Mouse (Mus musculus) neural tube, embryonic 10.5 days (tissue): ENCODE data around the gene Lrp10.
A peak's percentile ranks its signal among the peaks of the same experiment; 100 is the strongest.

Experiments used
- DNase-seq: peaks from one replicate; pipeline ENCODE4 v3.0.0-alpha.2; 2017; ENCODE audit warnings: low spot score; ENCODE audit errors: extremely low spot score

Lrp10 gene

DNA sequence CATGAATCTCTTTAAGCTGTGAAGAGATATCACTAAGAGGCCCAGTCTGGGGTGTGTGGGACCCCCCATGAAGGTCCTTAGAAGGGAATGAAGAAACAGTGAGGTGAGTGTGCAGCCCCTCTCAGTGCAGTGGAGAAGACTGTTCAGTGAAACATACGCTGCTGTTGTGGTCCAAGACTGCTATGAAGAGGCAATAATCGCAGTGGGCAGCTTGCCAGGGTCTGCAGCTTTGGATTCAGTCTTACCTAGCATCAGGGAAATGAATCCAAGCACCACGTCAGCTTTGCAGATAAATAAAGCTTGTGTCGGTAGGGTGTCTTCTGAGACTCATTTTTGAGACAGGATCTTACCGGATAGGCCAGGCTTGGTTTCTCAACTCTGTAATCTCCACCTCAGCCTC, 8.7 kb downstream of the Lrp10 start:
- no peak for DNase-seq

- DNase-seq: no peak
Measured at GRCm38 (mm10) chr14:54474744-54475143, 10.8 kb downstream of the Lrp10 start.

DNA sequence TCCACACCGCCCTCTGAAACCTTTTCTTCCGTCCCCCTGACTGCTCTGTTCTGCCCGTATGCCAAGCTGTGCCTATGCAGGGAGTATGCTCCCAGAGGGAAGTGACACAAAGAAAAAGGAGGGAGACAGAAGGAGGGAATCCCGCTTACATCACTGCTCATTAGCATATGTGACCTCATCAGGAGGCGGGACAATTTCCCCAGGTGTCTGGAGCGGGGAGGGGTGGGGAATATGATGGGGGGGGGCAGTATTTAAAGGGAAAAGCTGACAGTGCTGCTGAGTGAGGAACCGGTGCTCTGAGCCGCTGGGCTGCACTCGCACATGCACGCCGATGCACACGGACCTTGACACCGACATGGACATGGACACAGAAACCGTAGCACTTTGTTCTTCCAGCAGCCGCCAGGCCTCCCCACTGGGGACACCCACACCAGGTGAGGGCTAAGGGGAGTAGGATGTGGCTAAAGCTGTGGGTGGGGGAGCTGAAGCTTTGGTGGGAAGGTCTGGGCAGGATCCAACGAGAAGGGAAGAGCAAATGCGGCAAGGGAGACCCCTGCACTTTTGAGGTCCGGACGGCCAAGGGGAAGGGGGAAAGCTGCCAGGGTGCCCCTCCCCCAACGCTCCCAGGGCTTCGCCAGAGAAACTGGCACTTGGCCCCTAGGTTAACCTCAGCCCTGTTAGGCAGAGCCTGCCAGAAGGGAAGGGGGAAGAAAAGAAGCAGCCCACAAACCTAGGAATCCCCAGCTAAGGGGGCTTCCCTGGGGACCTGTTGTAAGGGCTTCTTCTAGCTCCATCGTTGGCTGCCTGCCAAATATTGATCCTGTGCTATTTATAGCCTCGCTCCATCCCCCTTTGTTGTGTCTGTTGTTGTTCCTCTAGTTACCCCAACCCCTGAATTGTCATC, 12.3 kb downstream of the Lrp10 start, which contains the start of gene Rem2:
Gene Rem2, plus strand, starts transcription at position 160 of the 904 bp plus-strand sequence.
- peak; percentile 66 for DNase-seq

DNA sequence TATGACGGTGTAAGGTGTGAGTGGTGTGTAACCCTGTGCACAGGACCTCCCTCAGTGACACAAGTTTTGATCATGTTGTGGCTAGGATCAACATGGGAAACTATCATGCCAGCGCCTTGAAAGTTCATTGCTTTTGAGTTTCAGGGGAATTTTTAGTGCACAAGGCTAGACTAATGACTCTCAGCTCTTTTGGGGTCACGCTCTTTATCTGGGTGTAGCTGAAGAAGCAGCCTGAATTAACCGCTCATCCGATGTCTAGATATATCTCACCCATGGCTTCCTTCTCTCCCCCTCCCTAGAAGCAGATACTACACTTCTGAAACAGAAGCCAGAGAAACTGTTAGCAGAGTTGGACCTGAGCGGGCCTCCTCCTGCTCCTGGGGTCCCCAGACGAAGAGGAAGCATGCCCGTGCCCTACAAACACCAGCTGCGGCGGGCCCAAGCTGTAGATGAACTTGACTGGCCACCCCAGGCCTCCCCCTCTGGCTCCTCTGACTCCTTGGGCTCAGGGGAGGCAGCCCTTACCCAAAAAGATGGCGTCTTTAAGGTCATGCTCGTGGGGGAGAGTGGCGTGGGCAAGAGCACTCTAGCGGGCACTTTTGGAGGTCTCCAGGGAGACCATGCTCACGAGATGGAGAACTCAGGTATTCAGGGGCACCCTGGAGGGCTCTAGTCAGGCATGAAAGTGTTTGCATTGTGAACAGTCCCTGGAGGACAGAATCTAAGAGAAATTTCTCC, 13.4 kb downstream of the Lrp10 start:
- DNase-seq: no peak

DNA sequence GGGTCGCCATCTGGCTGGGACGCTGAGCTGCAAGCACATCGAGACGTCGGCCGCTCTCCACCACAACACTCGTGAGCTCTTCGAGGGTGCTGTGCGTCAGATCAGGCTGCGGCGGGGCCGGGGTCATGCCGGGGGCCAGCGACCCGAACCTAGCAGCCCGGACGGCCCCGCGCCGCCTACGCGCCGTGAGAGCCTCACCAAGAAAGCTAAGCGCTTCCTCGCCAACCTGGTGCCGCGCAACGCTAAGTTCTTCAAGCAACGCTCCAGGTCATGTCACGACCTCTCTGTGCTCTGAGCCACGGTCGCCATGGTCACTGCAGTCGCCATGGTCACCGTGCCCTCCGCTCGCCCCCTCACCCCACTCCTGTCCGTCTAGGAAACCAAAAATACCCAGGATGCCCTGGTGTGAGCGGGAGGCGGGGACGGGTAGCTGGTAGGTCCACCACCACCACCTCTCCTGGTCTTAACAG, 15.5 kb downstream of the Lrp10 start:
- DNase-seq: peak; percentile 68

DNA sequence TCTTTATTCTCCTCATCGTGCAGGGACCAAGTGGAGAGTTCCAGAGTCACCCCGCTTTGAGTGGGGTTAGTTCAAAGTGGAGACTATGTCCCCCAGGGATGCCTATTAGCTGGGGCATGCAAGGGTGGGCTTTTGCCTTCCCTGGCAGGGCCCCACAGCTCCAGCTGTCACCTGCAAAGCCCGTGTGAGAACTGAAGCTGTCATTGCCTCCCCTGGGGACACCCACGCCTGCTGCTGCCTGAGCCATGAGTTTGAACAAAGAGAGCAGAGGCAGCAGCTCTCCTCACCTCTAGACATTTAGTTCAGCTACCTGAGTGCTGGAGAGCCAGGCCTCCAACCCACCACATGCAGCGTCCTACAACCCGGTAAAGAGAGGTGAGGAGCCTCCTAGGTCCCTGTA, 16.7 kb downstream of the Lrp10 start:
- no peak for DNase-seq

GRCm38 (mm10) chr14:54481402-54481801, 17.5 kb downstream of the Lrp10 start:
- no peak for DNase-seq

- DNase-seq: peak; percentile 42
Measured at GRCm38 (mm10) chr14:54482498-54482897, 18.6 kb downstream of the Lrp10 start.

- DNase-seq: no peak
Measured at GRCm38 (mm10) chr14:54485899-54486298, 22.0 kb downstream of the Lrp10 start.

DNA sequence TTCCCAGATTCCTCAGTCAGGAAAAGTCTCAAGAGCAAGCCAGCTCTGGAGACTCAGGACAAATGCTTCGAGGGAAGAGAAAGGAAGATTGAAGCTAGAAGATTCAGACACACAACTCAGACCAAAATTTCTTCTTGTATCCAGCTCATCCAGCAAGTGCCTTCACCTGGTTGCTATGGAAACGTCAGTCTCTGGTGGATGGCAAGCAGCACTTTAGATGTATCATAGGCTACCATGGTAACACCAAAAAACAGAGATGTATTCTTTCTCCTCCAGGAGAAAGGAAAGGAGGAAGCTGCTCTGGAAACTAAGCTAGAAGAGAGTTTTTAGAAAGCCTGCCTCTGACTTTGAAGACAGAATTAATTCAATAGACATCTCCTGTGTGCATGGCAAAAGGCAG, 23.8 kb downstream of the Lrp10 start:
- DNase-seq: no peak

GRCm38 (mm10) chr14:54488350-54488749, 24.4 kb downstream of the Lrp10 start:
- no peak for DNase-seq

DNA sequence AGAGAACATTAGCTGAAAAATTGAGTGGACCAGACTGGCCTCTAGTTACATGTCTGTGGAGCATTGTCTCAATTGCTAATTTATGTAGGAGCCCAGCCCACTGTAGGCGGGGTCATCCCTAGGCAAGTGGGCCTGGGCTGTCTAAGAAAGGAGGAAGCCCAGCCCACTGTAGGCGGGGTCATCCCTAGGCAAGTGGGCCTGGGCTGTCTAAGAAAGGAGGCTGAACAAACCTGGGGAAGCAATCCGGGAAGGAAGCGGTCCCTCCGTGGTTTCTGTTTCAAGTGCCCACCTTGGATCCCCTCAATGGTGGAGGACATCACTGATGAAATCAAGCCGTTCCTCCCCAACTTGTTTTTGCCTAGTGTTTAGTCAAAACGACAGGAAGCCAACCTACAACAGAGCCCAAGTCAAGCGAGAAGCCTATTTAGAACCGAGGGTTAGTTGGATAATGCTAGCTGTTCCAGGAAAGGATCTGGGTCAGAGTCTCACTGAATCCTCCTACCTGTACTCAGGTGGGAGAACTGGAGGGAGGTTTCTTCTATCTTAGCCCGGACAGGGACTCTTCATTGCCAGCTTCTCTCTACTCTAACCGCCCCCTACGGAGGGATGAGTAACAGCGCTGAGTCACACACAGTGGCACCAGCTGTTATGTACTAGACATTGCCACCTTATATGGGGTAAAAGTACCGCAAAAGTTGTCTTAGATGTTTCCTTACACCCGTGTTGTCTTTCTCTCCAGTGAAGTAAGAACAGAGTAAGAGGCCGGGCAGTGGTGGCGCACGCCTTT, 28.6 kb downstream of the Lrp10 start:
- no peak for DNase-seq

DNA sequence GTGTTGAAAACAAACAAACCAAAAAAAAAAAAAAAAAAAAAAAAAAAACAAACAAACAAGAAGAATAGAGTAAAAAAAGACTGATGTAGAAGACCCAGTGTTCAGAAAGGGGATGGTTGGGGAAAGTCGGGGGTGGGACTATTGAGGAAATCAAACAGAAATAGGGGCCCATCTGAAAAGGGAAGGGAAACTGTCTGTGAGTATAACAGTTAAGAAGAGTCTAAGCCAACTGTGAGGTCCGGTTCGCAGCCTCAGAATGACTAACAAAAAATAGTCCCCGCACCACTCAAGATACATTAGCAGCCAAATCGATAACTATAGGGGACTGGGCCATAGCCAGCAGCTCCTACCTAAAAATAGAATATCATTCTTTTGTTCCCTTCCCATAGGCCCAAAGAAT, 29.3 kb downstream of the Lrp10 start:
- DNase-seq: no peak

DNA sequence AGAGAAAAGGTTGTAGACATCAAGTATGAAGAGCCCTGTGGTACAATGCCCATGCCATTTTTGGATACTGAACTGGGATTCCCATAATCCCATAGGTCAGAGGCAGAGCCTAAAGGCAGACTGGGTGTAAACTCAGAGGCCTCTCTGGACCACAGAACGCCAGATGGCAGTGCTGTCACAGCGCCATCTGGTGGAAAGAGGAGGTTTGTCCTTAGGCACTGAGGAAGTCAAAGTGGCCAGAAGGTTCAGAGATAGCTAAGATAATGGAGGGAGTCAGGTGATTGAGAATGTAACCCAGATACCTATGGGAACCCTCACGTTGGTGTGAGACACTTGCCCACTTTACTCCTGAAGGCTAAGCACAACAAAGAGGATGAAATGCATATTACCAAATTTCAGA, 30.3 kb downstream of the Lrp10 start:
- peak; percentile 67 for DNase-seq

DNA sequence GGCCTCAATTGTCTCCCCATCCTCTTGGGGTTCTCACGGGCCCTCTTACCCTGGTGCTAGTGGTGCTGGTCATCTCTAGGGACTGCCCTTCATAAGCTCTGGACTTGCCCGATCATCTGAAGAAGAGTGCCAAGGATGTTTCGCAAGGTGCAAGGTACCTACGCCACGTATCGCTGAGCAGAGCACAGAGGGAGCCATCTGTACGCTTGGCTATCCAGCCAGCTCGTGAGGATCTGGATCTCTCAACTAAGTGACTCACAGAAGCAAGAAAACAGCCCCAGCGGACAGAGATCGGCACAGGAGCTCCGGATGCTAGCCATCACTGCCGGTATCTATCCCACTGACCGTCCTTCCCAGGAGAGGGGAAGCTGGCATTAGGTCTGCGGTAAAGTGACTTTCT, 32.8 kb downstream of the Lrp10 start:
- DNase-seq: no peak

- no peak for DNase-seq
Measured at GRCm38 (mm10) chr14:54499330-54499729, 35.4 kb downstream of the Lrp10 start.

DNA sequence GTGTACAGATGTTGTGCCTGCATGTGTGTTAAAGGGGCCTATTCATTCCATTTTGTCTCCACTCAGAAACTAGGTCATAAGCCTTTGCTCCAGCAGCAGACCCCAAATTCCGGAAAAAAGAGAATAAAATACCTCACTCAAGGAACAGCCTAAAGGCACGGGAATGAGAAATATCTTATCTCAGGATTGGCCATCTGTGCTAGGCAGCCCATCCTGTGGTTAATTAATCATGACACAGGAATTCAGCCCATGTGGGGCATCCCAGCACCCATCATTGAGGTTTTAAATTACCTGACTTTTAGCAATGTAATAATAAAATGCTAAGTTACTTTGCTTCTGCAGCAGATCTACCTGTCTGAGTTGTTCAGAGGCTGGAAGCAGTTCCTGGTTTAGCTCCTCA, 37.4 kb downstream of the Lrp10 start:
- DNase-seq: no peak

DNA sequence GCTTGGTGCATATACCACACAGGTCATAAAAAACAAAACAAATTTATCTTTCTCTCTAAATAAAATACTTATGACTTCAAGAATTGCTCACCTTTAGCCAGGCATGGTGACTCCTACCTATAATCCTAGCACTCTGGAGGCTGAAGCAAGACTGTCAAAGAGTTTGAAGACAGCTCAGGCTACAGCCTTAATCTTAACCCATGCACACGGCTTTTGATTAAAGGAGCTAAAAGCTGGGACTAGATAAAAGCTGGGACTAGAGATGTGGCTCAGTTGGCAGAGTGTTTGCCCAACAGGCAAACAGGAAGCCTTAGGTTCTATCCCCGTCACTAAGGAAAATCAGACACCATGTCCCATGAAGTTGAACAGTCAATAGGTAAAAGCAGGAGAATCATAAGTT, 39.2 kb downstream of the Lrp10 start:
- no peak for DNase-seq

GRCm38 (mm10) chr14:54509774-54510173, 45.8 kb downstream of the Lrp10 start:
- DNase-seq: no peak

- DNase-seq: no peak
Measured at GRCm38 (mm10) chr14:54516710-54517310, 52.9 kb downstream of the Lrp10 start.
